Mouse (Mus musculus) MEL (cell line): ENCODE data around the gene Hdac4. TPM values are rescaled to one million over a fixed set of nuclear protein-coding genes. Genes with fewer than 3 reads are reported as not detected.

Source experiments
- DNase-seq: peaks from one replicate; pipeline ENCODE4 v3.0.0; 2011; ENCODE audit warnings: low read depth, low spot score
- H3K27ac ChIP-seq: 2 replicates; pipeline ENCODE4 v1.5.1; 2012; ENCODE audit warnings: low read depth, mild to moderate bottlenecking, control low read depth, low read length, moderate library complexity; ENCODE audit not compliant: control insufficient read depth
- H3K27me3 ChIP-seq, 2 experiments: fragments of 150-350 bp in 1 of 2; sonication (generic) in 1 of 2; 2 replicates each; pipeline ENCODE4 v1.6.1; 2012; ENCODE audit warnings: low read length in 2 of 2, mild to moderate bottlenecking in 2 of 2, improper control_type of control experiment in 1 of 2, moderate library complexity in 1 of 2; ENCODE audit not compliant: insufficient read depth in 2 of 2, control insufficient read depth in 1 of 2
- H3K36me3 ChIP-seq, 2 experiments: 2 replicates each; pipeline ENCODE4 v1.6.1; 2012 to 2014; ENCODE audit warnings: low read length in 2 of 2, improper control_type of control experiment in 1 of 2, inconsistent platforms in 1 of 2, mild to moderate bottlenecking in 1 of 2; ENCODE audit not compliant: insufficient read depth in 2 of 2, control insufficient read depth in 1 of 2
- H3K4me1 ChIP-seq, 2 experiments: fragments of 150-350 bp in 1 of 2; sonication (generic) in 1 of 2; 2 replicates each; pipeline ENCODE4 v1.6.1; 2012; ENCODE audit warnings: low read length in 2 of 2, improper control_type of control experiment in 1 of 2, mild to moderate bottlenecking in 1 of 2; ENCODE audit not compliant: insufficient read depth in 2 of 2, control insufficient read depth in 1 of 2
- H3K4me3 ChIP-seq, 2 experiments: fragments of 150-350 bp in 1 of 2; sonication (generic) in 1 of 2; 2 replicates each; pipeline ENCODE4 v1.5.1; 2012; ENCODE audit warnings: low read depth in 2 of 2, low read length in 2 of 2, mild to moderate bottlenecking in 2 of 2, moderate library complexity in 2 of 2, control low read depth in 1 of 2, improper control_type of control experiment in 1 of 2; ENCODE audit not compliant: control insufficient read depth in 1 of 2, insufficient read depth in 1 of 2
- H3K79me2 ChIP-seq: 2 replicates; pipeline ENCODE4 v1.6.1; 2012; ENCODE audit warnings: mild to moderate bottlenecking, low read length, moderate library complexity; ENCODE audit not compliant: control insufficient read depth, poor library complexity, insufficient read depth
- H3K9ac ChIP-seq: 2 replicates; pipeline ENCODE4 v1.6.1; 2012; ENCODE audit warnings: low read depth, mild to moderate bottlenecking, control low read depth, low read length, moderate library complexity; ENCODE audit not compliant: control insufficient read depth, poor library complexity, severe bottlenecking
- H3K9me3 ChIP-seq: fragments of 150-350 bp; sonication (generic); replicated peaks from 2 replicates; pipeline ENCODE4 v1.6.1; 2012; ENCODE audit warnings: mild to moderate bottlenecking, low read length, improper control_type of control experiment, moderate library complexity; ENCODE audit not compliant: insufficient read depth
- BHLHE40 ChIP-seq: IDR thresholded peaks from 2 replicates; pipeline ENCODE4 v1.6.1; 2012; ENCODE audit warnings: low read depth, mild to moderate bottlenecking, inconsistent platforms, low read length, improper control_type of control experiment, borderline replicate concordance
- CHD1 ChIP-seq: IDR thresholded peaks from 2 replicates; pipeline ENCODE4 v1.6.1; 2012; ENCODE audit warnings: low read depth, mild to moderate bottlenecking, inconsistent platforms, low read length, improper control_type of control experiment
- CHD2 ChIP-seq: IDR thresholded peaks from 2 replicates; pipeline ENCODE4 v1.6.1; 2011; ENCODE audit warnings: low read length, improper control_type of control experiment
- E2F4 ChIP-seq: IDR thresholded peaks from 2 replicates; pipeline ENCODE4 v1.6.1; 2011; ENCODE audit warnings: low read depth, low read length, improper control_type of control experiment, borderline replicate concordance
- GATA1 ChIP-seq: IDR thresholded peaks from 2 replicates; pipeline ENCODE4 v1.6.1; 2011; ENCODE audit warnings: low read depth, low read length, improper control_type of control experiment
- KAT2A ChIP-seq: conservative IDR thresholded peaks from 2 replicates; pipeline ENCODE4 v1.6.1; 2012; ENCODE audit warnings: low read depth, low read length, improper control_type of control experiment, inconsistent platforms
- MAZ ChIP-seq: IDR thresholded peaks from 2 replicates; pipeline ENCODE4 v1.6.1; 2012; ENCODE audit warnings: low read depth, mild to moderate bottlenecking, inconsistent platforms, low read length, improper control_type of control experiment
- MEF2A ChIP-seq: IDR thresholded peaks from 2 replicates; pipeline ENCODE4 v1.6.1; 2014; ENCODE audit warnings: low read depth, mild to moderate bottlenecking, inconsistent platforms, low read length, improper control_type of control experiment; ENCODE audit not compliant: poor library complexity, insufficient replicate concordance, severe bottlenecking; ENCODE audit errors: extremely low read depth
- MXI1 ChIP-seq: IDR thresholded peaks from 2 replicates; pipeline ENCODE4 v1.6.1; 2011; ENCODE audit warnings: mild to moderate bottlenecking, low read depth, low read length, improper control_type of control experiment
- MYC ChIP-seq: IDR thresholded peaks from 2 replicates; pipeline ENCODE4 v1.6.1; 2011; ENCODE audit warnings: low read depth, mild to moderate bottlenecking, low read length, improper control_type of control experiment, moderate library complexity
- NELFE ChIP-seq: IDR thresholded peaks from 2 replicates; pipeline ENCODE4 v1.6.1; 2011; ENCODE audit warnings: low read depth, low read length, improper control_type of control experiment
- NRF1 ChIP-seq: IDR thresholded peaks from 2 replicates; pipeline ENCODE4 v1.6.1; 2014; ENCODE audit warnings: low read depth, mild to moderate bottlenecking, inconsistent platforms, low read length, improper control_type of control experiment, moderate library complexity; ENCODE audit not compliant: poor library complexity, insufficient read depth, severe bottlenecking
- POLR2AphosphoS2 ChIP-seq: IDR thresholded peaks from 2 replicates; pipeline ENCODE4 v1.6.1; 2011; ENCODE audit warnings: low read length, improper control_type of control experiment
- POLR2AphosphoS5 ChIP-seq: IDR thresholded peaks from 2 replicates; pipeline ENCODE4 v1.6.1; 2012; ENCODE audit warnings: low read depth, borderline replicate concordance, mild to moderate bottlenecking, inconsistent platforms, low read length, moderate library complexity, mixed read lengths
- RCOR1 ChIP-seq: IDR thresholded peaks from 2 replicates; pipeline ENCODE4 v1.6.1; 2012; ENCODE audit warnings: low read depth, mild to moderate bottlenecking, inconsistent platforms, low read length, improper control_type of control experiment
- TAL1 ChIP-seq: IDR thresholded peaks from 2 replicates; pipeline ENCODE4 v1.6.1; 2012; ENCODE audit warnings: mild to moderate bottlenecking, inconsistent platforms, low read length, moderate library complexity, mixed read lengths
- TBP ChIP-seq: IDR thresholded peaks from 2 replicates; pipeline ENCODE4 v1.8.0; 2011; ENCODE audit warnings: low read depth, low read length, improper control_type of control experiment
- UBTF ChIP-seq: IDR thresholded peaks from 2 replicates; pipeline ENCODE4 v1.6.1; 2012; ENCODE audit warnings: low read depth, mild to moderate bottlenecking, inconsistent platforms, low read length, improper control_type of control experiment, moderate library complexity, borderline replicate concordance; ENCODE audit not compliant: insufficient read depth
- ZC3H11A ChIP-seq: IDR thresholded peaks from 2 replicates; pipeline ENCODE4 v1.6.1; 2012; ENCODE audit warnings: low read depth, mild to moderate bottlenecking, inconsistent platforms, low read length, improper control_type of control experiment
- polyA plus RNA-seq, 2 experiments: library from polyadenylated mRNA; stranded (reverse) in 1 of 2; unstranded in 1 of 2; fragments of >175 nt in 1 of 2; fragments of >200 nt in 1 of 2; gene quantifications; 2 replicates each; pipeline versions ENCODE4 v1.2.1 to v1.2.4; 2012; ENCODE audit warnings: low replicate concordance in 2 of 2, low read depth in 1 of 2; ENCODE audit not compliant: insufficient read length in 2 of 2, insufficient read depth in 1 of 2, missing spikeins in 1 of 2
- total RNA-seq: library from RNA; depleted of rRNA; stranded (reverse); fragments of 300-350 nt; gene quantifications from 2 replicates; pipeline ENCODE4 v1.2.3, GENCODE M21; 2012

The Hdac4 gene
- total and polyA plus RNA-seq, 3 experiments = 11.0 to 19.5 (median 12.3) TPM

- no peak for TF ChIP-seq RCOR1
- TF ChIP-seq POLR2AphosphoS2 = no peak
- TF ChIP-seq NELFE = no peak
- TF ChIP-seq MAZ = no peak
- no peak for TF ChIP-seq MYC
- TF ChIP-seq POLR2AphosphoS5 = no peak
- TF ChIP-seq ZC3H11A = no peak
- no peak for TF ChIP-seq CHD2
- no peak for TF ChIP-seq CHD1
- no peak for TF ChIP-seq UBTF
- TF ChIP-seq BHLHE40 = no peak
- TF ChIP-seq E2F4 = no peak
- TF ChIP-seq GATA1 = no peak
- H3K4me1 ChIP-seq = peaks cover 10 to 11% of the 10 kb centered on the region in 2 experiments
- no peaks in the 10 kb centered on the region for H3K9me3 ChIP-seq
- DNase-seq = no peak
- no peak overlapping the region for H3K27ac ChIP-seq
- no peak overlapping the region for H3K4me3 ChIP-seq
- H3K27me3 ChIP-seq = no peaks in the 10 kb centered on the region
- H3K9ac ChIP-seq = no peak overlapping the region
- H3K79me2 ChIP-seq = peaks cover 4% of the 10 kb centered on the region; the same call in 1 of the 2 replicates
- H3K36me3 ChIP-seq = peaks cover 0 to 15% of the 10 kb centered on the region in 2 experiments; a peak in 3 of 4 replicates
Measured at GRCm38 (mm10) chr1:92132181-92132580, 63.3 kb downstream of the Hdac4 start.

DNA sequence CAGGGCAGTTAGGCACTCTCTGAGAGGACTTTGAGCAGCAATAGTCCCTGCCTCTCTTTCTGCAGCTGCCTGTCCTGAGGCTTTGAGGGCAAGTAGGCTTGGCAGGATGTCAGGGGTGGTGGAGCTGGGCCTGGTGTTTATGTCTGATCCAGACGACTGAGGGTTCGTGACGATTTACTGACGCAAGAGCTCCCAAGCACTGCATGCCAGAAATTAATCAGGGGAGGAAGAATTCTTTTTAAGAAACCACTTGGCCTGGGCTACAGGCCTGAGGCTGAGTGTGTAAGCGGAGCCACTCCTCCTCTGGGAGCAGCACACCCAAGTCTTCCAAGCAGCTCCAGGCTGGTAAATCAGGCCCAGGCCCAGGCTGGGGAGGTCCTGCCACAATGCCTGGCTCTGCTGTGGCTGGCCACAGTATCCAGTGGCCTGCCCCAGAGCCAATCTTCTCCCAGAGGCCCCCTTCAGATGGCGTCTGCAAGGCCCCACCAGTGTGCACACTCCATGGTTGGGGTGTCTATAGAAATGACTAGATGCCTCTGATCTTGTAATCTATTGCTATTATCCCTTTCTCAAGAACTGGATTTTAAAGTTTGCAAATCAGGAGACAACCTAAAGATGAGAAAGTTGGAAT is 64.9 kb downstream of the Hdac4 start:
- Histone ChIP-seq H3K79me2 (peaks cover 7% of the 10 kb centered on the region; the same call in 1 of the 2 replicates), H3K27me3 (no peaks in the 10 kb centered on the region), H3K4me3 (no peak overlapping the region), H3K9ac (no peak overlapping the region), H3K36me3 (peaks cover 0 to 17% of the 10 kb centered on the region in 2 experiments; a peak in 3 of 4 replicates), H3K4me1 (peaks cover 12 to 13% of the 10 kb centered on the region in 2 experiments), H3K9me3 (no peaks in the 10 kb centered on the region), H3K27ac (no peak overlapping the region)
- TF ChIP-seq TBP (no peak), MXI1 (no peak), MEF2A (no peak), KAT2A (no peak), NRF1 (no peak), TAL1 (no peak), UBTF (no peak)
- no peak for DNase-seq
